Mouse (Mus musculus) midbrain, embryonic 10.5 days (tissue): Measurements from ENCODE around the gene Dnm3. TPM values are rescaled to one million over a fixed set of nuclear protein-coding genes. Genes with fewer than 3 reads are reported as not detected.
"Not testable (repeated sequence)": the region's sequence is repeated elsewhere in the genome, so short reads cannot be mapped to it uniquely, and the experiment has no call there.

ENCODE experiments used
- DNase-seq: peaks from one replicate; pipeline ENCODE4 v3.0.0-alpha.2; 2017; ENCODE audit warnings: low spot score
- H3K27ac ChIP-seq: fragments of 300-500 bp; sonication (generic); replicated peaks from 2 replicates; pipeline ENCODE4 v1.5.1; 2016; ENCODE audit warnings: mild to moderate bottlenecking
- H3K27me3 ChIP-seq: fragments of 300-500 bp; sonication (generic); 2 replicates; pipeline ENCODE4 v1.6.1; 2016; ENCODE audit warnings: low read depth, mild to moderate bottlenecking; ENCODE audit not compliant: poor library complexity, severe bottlenecking
- H3K36me3 ChIP-seq: fragments of 300-500 bp; sonication (generic); 2 replicates; pipeline ENCODE4 v1.6.1; 2016; ENCODE audit warnings: mild to moderate bottlenecking, moderate library complexity
- H3K4me1 ChIP-seq: fragments of 300-500 bp; sonication (generic); 2 replicates; pipeline ENCODE4 v1.6.1; 2016
- H3K4me3 ChIP-seq: fragments of 300-500 bp; sonication (generic); 2 replicates; pipeline ENCODE4 v1.5.1; 2016; ENCODE audit warnings: mild to moderate bottlenecking, moderate library complexity
- H3K9me3 ChIP-seq: fragments of 300-500 bp; sonication (generic); replicated peaks from 2 replicates; pipeline ENCODE4 v1.6.1; 2016; ENCODE audit warnings: mild to moderate bottlenecking
- WGBS: fragments of 180-500 bp; shearing (Covaris S2); methylation state at CpG from one replicate; pipeline ENCODE4 v1.1.7; 2016; 5-methylcytosine and 5-hydroxymethylcytosine counted together
- polyA plus RNA-seq: library from polyadenylated mRNA; unstranded; fragments of >200 nt; fragmentation: Nextera tagmentation; extraction: Ambion mirVana; gene quantifications from 2 replicates; pipeline ENCODE4 v1.2.1, GENCODE M21; 2016

Gene Dnm3
- polyA plus RNA-seq, 1 experiment from 2014 or later: 2.3 TPM

- Histone ChIP-seq H3K27ac (no peak overlapping the region), H3K4me3 (no peak overlapping the region), H3K4me1 (peaks cover 5% of the 10 kb centered on the region; the same call in 1 of the 2 replicates), H3K27me3 (no peaks in the 10 kb centered on the region), H3K9me3 (no peaks in the 10 kb centered on the region), H3K36me3 (no peaks in the 10 kb centered on the region)
- DNase-seq: no peak
- 81% methylated on average over 7 of the region's 7 CpGs for WGBS
Observed at GRCm38 (mm10) chr1:162412787-162413429, 64.9 kb downstream of the Dnm3 start.

- no peak overlapping the region for H3K27ac ChIP-seq
- H3K4me1 ChIP-seq: peaks cover 5% of the 10 kb centered on the region; the same call in 1 of the 2 replicates
- WGBS: 79% methylated on average over 14 of the region's 14 CpGs
- H3K4me3 ChIP-seq: no peak overlapping the region
- no peaks in the 10 kb centered on the region for H3K36me3 ChIP-seq
- H3K9me3 ChIP-seq: no peaks in the 10 kb centered on the region
- no peak for DNase-seq
- H3K27me3 ChIP-seq: no peaks in the 10 kb centered on the region
Observed at GRCm38 (mm10) chr1:162410207-162410965, 67.4 kb downstream of the Dnm3 start.

GRCm38 (mm10) chr1:162394549-162394948 is 83.3 kb downstream of the Dnm3 start:
- Histone ChIP-seq H3K4me1 (no peaks in the 10 kb centered on the region), H3K4me3 (no peak overlapping the region), H3K9me3 (no peaks in the 10 kb centered on the region), H3K36me3 (no peaks in the 10 kb centered on the region), H3K27ac (no peak overlapping the region), H3K27me3 (no peaks in the 10 kb centered on the region)
- DNase-seq: no peak
- whole genome bisulfite sequencing: 81% methylated on average over 4 of the region's 4 CpGs

- H3K27me3 ChIP-seq: no peaks in the 10 kb centered on the region
Observed at GRCm38 (mm10) chr1:162388442-162389165, 89.2 kb downstream of the Dnm3 start.

GRCm38 (mm10) chr1:162373068-162373467 is 104.8 kb downstream of the Dnm3 start:
- not testable (repeated sequence) for H3K9me3 ChIP-seq, H3K27ac ChIP-seq, DNase-seq, H3K4me3 ChIP-seq, H3K4me1 ChIP-seq, H3K36me3 ChIP-seq, H3K27me3 ChIP-seq
- 91% methylated on average over 1 of the region's 1 CpGs for WGBS

More at GRCm38 (mm10) chr1:162388442-162389165, 89.2 kb downstream of the Dnm3 start:
- H3K4me3 ChIP-seq: no peak overlapping the region
- no peaks in the 10 kb centered on the region for H3K9me3 ChIP-seq
- DNase-seq: no peak
- no peaks in the 10 kb centered on the region for H3K4me1 ChIP-seq
- 88% methylated on average over 5 of the region's 5 CpGs for WGBS
- H3K27ac ChIP-seq: no peak overlapping the region
- no peaks in the 10 kb centered on the region for H3K36me3 ChIP-seq

- no peaks in the 10 kb centered on the region for H3K27me3 ChIP-seq
- H3K9me3 ChIP-seq: no peaks in the 10 kb centered on the region
- H3K4me1 ChIP-seq: no peaks in the 10 kb centered on the region
- no peak for DNase-seq
- H3K4me3 ChIP-seq: no peak overlapping the region
- 83% methylated on average over 4 of the region's 4 CpGs for WGBS
- no peaks in the 10 kb centered on the region for H3K36me3 ChIP-seq
- no peak overlapping the region for H3K27ac ChIP-seq
Observed at GRCm38 (mm10) chr1:162369726-162370125, 108.1 kb downstream of the Dnm3 start.

GRCm38 (mm10) chr1:162361978-162362377 is 115.9 kb downstream of the Dnm3 start:
- DNase-seq: no peak
- H3K36me3 ChIP-seq: no peaks in the 10 kb centered on the region
- no peaks in the 10 kb centered on the region for H3K27me3 ChIP-seq
- H3K27ac ChIP-seq: no peak overlapping the region
- WGBS: 81% methylated on average over 5 of the region's 5 CpGs
- H3K9me3 ChIP-seq: no peaks in the 10 kb centered on the region
- H3K4me1 ChIP-seq: peaks cover 3% of the 10 kb centered on the region; the same call in 1 of the 2 replicates
- no peak overlapping the region for H3K4me3 ChIP-seq

- Histone ChIP-seq H3K27me3 (no peaks in the 10 kb centered on the region), H3K27ac (no peak overlapping the region), H3K9me3 (no peaks in the 10 kb centered on the region), H3K36me3 (no peaks in the 10 kb centered on the region), H3K4me1 (peaks cover 3% of the 10 kb centered on the region; the same call in 1 of the 2 replicates), H3K4me3 (no peak overlapping the region)
- 66% methylated on average over 8 of the region's 8 CpGs for WGBS
- DNase-seq: peak; percentile 28
Observed at GRCm38 (mm10) chr1:162359270-162359669, 118.6 kb downstream of the Dnm3 start.

GRCm38 (mm10) chr1:162358036-162358435 is 119.8 kb downstream of the Dnm3 start:
- Histone ChIP-seq H3K4me3 (no peak overlapping the region), H3K9me3 (no peaks in the 10 kb centered on the region), H3K27ac (no peak overlapping the region), H3K4me1 (peaks cover 3% of the 10 kb centered on the region; the same call in 1 of the 2 replicates), H3K36me3 (no peaks in the 10 kb centered on the region), H3K27me3 (no peaks in the 10 kb centered on the region)
- DNase-seq: peak; percentile 20
- WGBS: 35% methylated on average over 8 of the region's 8 CpGs

GRCm38 (mm10) chr1:162356481-162356880 is 121.4 kb downstream of the Dnm3 start:
- H3K9me3 ChIP-seq: no peaks in the 10 kb centered on the region

GRCm38 (mm10) chr1:162354780-162355179 is 123.1 kb downstream of the Dnm3 start:
- WGBS: 81% methylated on average over 4 of the region's 4 CpGs
- H3K9me3 ChIP-seq: no peaks in the 10 kb centered on the region
- no peak for DNase-seq

More at GRCm38 (mm10) chr1:162356481-162356880, 121.4 kb downstream of the Dnm3 start:
- Histone ChIP-seq H3K27me3 (no peaks in the 10 kb centered on the region), H3K4me3 (no peak overlapping the region), H3K36me3 (no peaks in the 10 kb centered on the region), H3K4me1 (peaks cover 3% of the 10 kb centered on the region; the same call in 1 of the 2 replicates), H3K27ac (no peak overlapping the region)
- no peak for DNase-seq
- WGBS: 81% methylated on average over 5 of the region's 5 CpGs

GRCm38 (mm10) chr1:162353831-162354230 is 124.0 kb downstream of the Dnm3 start:
- Histone ChIP-seq H3K9me3 (no peaks in the 10 kb centered on the region), H3K4me3 (no peak overlapping the region), H3K4me1 (peaks cover 3% of the 10 kb centered on the region; the same call in 1 of the 2 replicates), H3K27me3 (no peaks in the 10 kb centered on the region), H3K27ac (no peak overlapping the region), H3K36me3 (no peaks in the 10 kb centered on the region)
- WGBS: 91% methylated on average over 4 of the region's 4 CpGs
- no peak for DNase-seq

More at GRCm38 (mm10) chr1:162354780-162355179, 123.1 kb downstream of the Dnm3 start:
- Histone ChIP-seq H3K27me3 (no peaks in the 10 kb centered on the region), H3K36me3 (no peaks in the 10 kb centered on the region), H3K27ac (no peak overlapping the region), H3K4me3 (no peak overlapping the region), H3K4me1 (peaks cover 3% of the 10 kb centered on the region; the same call in 1 of the 2 replicates)
